Mouse (Mus musculus) olfactory bulb, adult 2 months (tissue): Measurements from ENCODE around the gene Lrrc46.

Experiments used
- CTCF ChIP-seq: fragments of 200-500 bp; IDR thresholded peaks from 2 replicates; pipeline ENCODE4 v1.5.1; 2012; ENCODE audit warnings: low read depth, mild to moderate bottlenecking, low read length, moderate library complexity; ENCODE audit not compliant: insufficient read depth
- POLR2A ChIP-seq: fragments of 200-500 bp; IDR thresholded peaks from 2 replicates; pipeline ENCODE4 v1.6.1; 2012; ENCODE audit warnings: mild to moderate bottlenecking, low read depth, low read length, moderate library complexity; ENCODE audit not compliant: insufficient read depth

DNA sequence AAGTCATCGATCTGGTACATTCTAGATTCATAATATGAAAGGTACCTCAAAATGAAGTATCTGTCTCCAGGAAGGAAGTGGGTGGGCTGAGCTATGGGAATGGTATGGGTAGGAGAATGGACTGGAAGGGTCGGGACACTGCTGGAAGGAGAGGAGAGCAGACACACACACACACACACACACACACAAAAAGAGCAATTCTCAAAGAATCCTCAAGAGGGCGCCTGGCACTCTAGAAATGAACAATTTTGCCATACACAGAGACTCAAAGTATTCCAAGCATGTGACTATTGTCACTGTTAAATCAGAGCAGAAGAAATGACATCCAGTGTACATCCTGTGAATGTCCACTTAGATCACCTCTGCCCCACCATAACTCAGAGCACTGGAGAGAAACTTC lies 31.3 kb upstream of the Lrrc46 start:
- TF ChIP-seq CTCF, result no peak
- no peak for TF ChIP-seq POLR2A
